Mouse (Mus musculus) ES-E14 (cell line): Measurements from ENCODE around the gene Gcm2. TPM values are rescaled to one million over a fixed set of nuclear protein-coding genes. Genes with fewer than 3 reads are reported as not detected.
A peak's percentile ranks its signal among the peaks of the same experiment; 100 is the strongest.

Source experiments
- DNase-seq: peaks from one replicate; pipeline ENCODE4 v3.0.0-alpha.2; 2013; ENCODE audit warnings: low read depth, low spot score
- H3K27ac ChIP-seq: 2 replicates; pipeline ENCODE4 v1.5.1; 2012; ENCODE audit warnings: low read depth, mild to moderate bottlenecking, low read length, moderate library complexity, mixed read lengths; ENCODE audit not compliant: poor library complexity, insufficient read depth, severe bottlenecking
- H3K36me3 ChIP-seq: 2 replicates; pipeline ENCODE4 v1.6.1; 2012; ENCODE audit warnings: mild to moderate bottlenecking, low read length, moderate library complexity, mixed read lengths; ENCODE audit not compliant: control insufficient read depth, poor library complexity, insufficient read depth, severe bottlenecking
- H3K4me1 ChIP-seq, 2 experiments: fragments of 150-350 bp in 1 of 2; sonication (generic) in 1 of 2; 2 replicates each; pipeline ENCODE4 v1.6.1; 2012; ENCODE audit warnings: low read length in 2 of 2, mild to moderate bottlenecking in 1 of 2, mixed read lengths in 1 of 2; ENCODE audit not compliant: control insufficient read depth in 2 of 2, insufficient read depth in 2 of 2, poor library complexity in 1 of 2
- H3K4me3 ChIP-seq, 2 experiments: fragments of 150-350 bp in 1 of 2; sonication (generic) in 1 of 2; 2 replicates each; pipeline ENCODE4 v1.5.1; 2012; ENCODE audit warnings: low read length in 2 of 2, low read depth in 1 of 2, mild to moderate bottlenecking in 1 of 2, mixed read lengths in 1 of 2; ENCODE audit not compliant: insufficient read depth in 1 of 2, poor library complexity in 1 of 2, severe bottlenecking in 1 of 2
- H3K9ac ChIP-seq: 2 replicates; pipeline ENCODE4 v1.6.1; 2012; ENCODE audit warnings: low read depth, mild to moderate bottlenecking, low read length, mixed read lengths; ENCODE audit not compliant: poor library complexity, insufficient read depth, severe bottlenecking
- H3K9me3 ChIP-seq: fragments of 150-350 bp; sonication (generic); 2 replicates; pipeline ENCODE4 v1.6.1; 2012; ENCODE audit warnings: low read depth, mild to moderate bottlenecking, low read length; ENCODE audit not compliant: control insufficient read depth, insufficient read depth
- CHD2 ChIP-seq: IDR thresholded peaks from 2 replicates; pipeline ENCODE4 v1.6.1; 2014; ENCODE audit warnings: mild to moderate bottlenecking, low read depth, low read length, inconsistent platforms
- HCFC1 ChIP-seq: IDR thresholded peaks from 2 replicates; pipeline ENCODE4 v1.6.1; 2012; ENCODE audit warnings: low read length, inconsistent platforms, borderline replicate concordance; ENCODE audit not compliant: insufficient read depth
- MAFK ChIP-seq: IDR thresholded peaks from 2 replicates; pipeline ENCODE4 v1.6.1; 2014; ENCODE audit warnings: mild to moderate bottlenecking, low read depth, low read length, inconsistent platforms; ENCODE audit not compliant: insufficient read depth
- ZC3H11A ChIP-seq: IDR thresholded peaks from 2 replicates; pipeline ENCODE4 v1.6.1; 2012; ENCODE audit warnings: low read depth, mild to moderate bottlenecking, inconsistent platforms, low read length, borderline replicate concordance
- ZNF384 ChIP-seq: IDR thresholded peaks from 2 replicates; pipeline ENCODE4 v1.6.1; 2012; ENCODE audit warnings: low read depth, low read length, inconsistent platforms
- in situ Hi-C, 2 experiments: fragments of 600-800 bp; cut with MboI; formaldehyde crosslinking; loops; one replicate each; pipeline ENCODE4 v1.15.1; 2025; ENCODE audit warnings: low sequenced_read_pairs in 2 of 2, inconsistent platforms in 1 of 2; ENCODE audit not compliant: unreplicated experiment in 2 of 2
- total RNA-seq: library from RNA; depleted of rRNA; stranded (reverse); fragments of 300-350 nt; gene quantifications from 2 replicates; pipeline ENCODE4 v1.2.3, GENCODE M21; 2012

Gene Gcm2
- total RNA-seq, 1 experiment, result 0.40 TPM

- no peaks in the 10 kb centered on the region for H3K36me3 ChIP-seq
- H3K4me1 ChIP-seq, result peaks cover 0 to 7% of the 10 kb centered on the region in 2 experiments; a peak in 2 of 4 replicates
- no peak for DNase-seq
- no peak overlapping the region for H3K9ac ChIP-seq
- TF ChIP-seq HCFC1, result no peak
- TF ChIP-seq ZC3H11A, result no peak
- TF ChIP-seq MAFK, result no peak
- TF ChIP-seq ZNF384, result no peak
- TF ChIP-seq CHD2, result no peak
- H3K4me3 ChIP-seq, result no peak overlapping the region
- in situ Hi-C loops, result loop anchor here (5.0 to 25.0 kb wide), 2 partner anchors 149 kb away; partner anchors contain the start of gene Smim13 (in 1 of the 2)
- H3K9me3 ChIP-seq, result no peaks in the 10 kb centered on the region
- H3K27ac ChIP-seq, result no peak overlapping the region
These were observed 22.1 kb downstream of the Gcm2 start for GRCm38 (mm10) chr13:41088746-41089145.

- Histone ChIP-seq H3K36me3 (no peaks in the 10 kb centered on the region), H3K27ac (no peak overlapping the region), H3K4me3 (no peak overlapping the region), H3K9ac (no peak overlapping the region), H3K9me3 (no peaks in the 10 kb centered on the region), H3K4me1 (peaks cover 0 to 4% of the 10 kb centered on the region in 2 experiments; a peak in 2 of 4 replicates)
- no peak for DNase-seq
- TF ChIP-seq ZC3H11A, result peak; percentile 79
- TF ChIP-seq MAFK, result no peak
- in situ Hi-C loops, result loop anchor here (5.0 to 25.0 kb wide), 2 partner anchors 152 kb away; partner anchors contain the start of gene Smim13 (in 1 of the 2)
These were observed 25.7 kb downstream of the Gcm2 start for GRCm38 (mm10) chr13:41085140-41085539.

GRCm38 (mm10) chr13:41084521-41084920 is 26.3 kb downstream of the Gcm2 start:
- no peak overlapping the region for H3K27ac ChIP-seq
- 0 out of 2 replicates have a peak overlapping the region, but pooled peaks have one; percentile 29 for H3K9ac ChIP-seq
- TF ChIP-seq ZC3H11A, result no peak
- no peak for TF ChIP-seq CHD2
- TF ChIP-seq ZNF384, result no peak
- in situ Hi-C loops, result loop anchor here in 1 of 2 experiments (25.0 kb wide), 1 partner anchor 153 kb away; the partner anchor contains the start of gene Smim13
- H3K4me3 ChIP-seq, result no peak overlapping the region
- H3K36me3 ChIP-seq, result no peaks in the 10 kb centered on the region
- no peaks in the 10 kb centered on the region for H3K9me3 ChIP-seq
- DNase-seq, result no peak
- H3K4me1 ChIP-seq, result peaks cover 0 to 4% of the 10 kb centered on the region in 2 experiments; a peak in 2 of 4 replicates

GRCm38 (mm10) chr13:41080700-41081099 is 30.1 kb downstream of the Gcm2 start:
- Histone ChIP-seq H3K27ac (no peak overlapping the region), H3K4me3 (no peak overlapping the region), H3K4me1 (0 out of 4 replicates have a peak, but pooled peaks cover 0 to 5% of the 10 kb centered on the region in 2 experiments), H3K36me3 (no peaks in the 10 kb centered on the region), H3K9ac (no peak overlapping the region), H3K9me3 (no peaks in the 10 kb centered on the region)
- no peak for DNase-seq
- in situ Hi-C loops, result loop anchor here in 1 of 2 experiments (25.0 kb wide), 1 partner anchor 157 kb away; the partner anchor contains the start of gene Smim13
- TF ChIP-seq ZNF384 (no peak), MAFK (no peak), HCFC1 (no peak), ZC3H11A (no peak), CHD2 (no peak)

GRCm38 (mm10) chr13:41079859-41080258 is 31.0 kb downstream of the Gcm2 start:
- Histone ChIP-seq H3K36me3 (no peaks in the 10 kb centered on the region), H3K9me3 (no peaks in the 10 kb centered on the region), H3K4me1 (0 out of 4 replicates have a peak, but pooled peaks cover 0 to 5% of the 10 kb centered on the region in 2 experiments), H3K9ac (no peak overlapping the region), H3K4me3 (no peak overlapping the region), H3K27ac (no peak overlapping the region)
- in situ Hi-C loops, result loop anchor here in 1 of 2 experiments (25.0 kb wide), 1 partner anchor 157 kb away; the partner anchor contains the start of gene Smim13
- no peak for DNase-seq
- TF ChIP-seq CHD2, result no peak
- no peak for TF ChIP-seq ZNF384
- no peak for TF ChIP-seq HCFC1
- no peak for TF ChIP-seq MAFK
